Mouse (Mus musculus) thymus, adult 2 months (tissue): Measurements from ENCODE around the gene Rab39.

Experiments
- CTCF ChIP-seq: fragments of 200-500 bp; IDR thresholded peaks from 2 replicates; pipeline ENCODE4 v1.5.1; 2012; ENCODE audit warnings: mild to moderate bottlenecking, control low read depth, low read length, moderate library complexity, borderline replicate concordance; ENCODE audit not compliant: control insufficient read depth, poor library complexity, insufficient read depth; ENCODE audit errors: extremely low read depth
- POLR2A ChIP-seq: fragments of 200-500 bp; IDR thresholded peaks from 2 replicates; pipeline ENCODE4 v1.6.1; 2012; ENCODE audit warnings: mild to moderate bottlenecking, low read length, control low read depth, moderate library complexity; ENCODE audit not compliant: control insufficient read depth, poor library complexity, insufficient read depth; ENCODE audit errors: extremely low read depth

DNA sequence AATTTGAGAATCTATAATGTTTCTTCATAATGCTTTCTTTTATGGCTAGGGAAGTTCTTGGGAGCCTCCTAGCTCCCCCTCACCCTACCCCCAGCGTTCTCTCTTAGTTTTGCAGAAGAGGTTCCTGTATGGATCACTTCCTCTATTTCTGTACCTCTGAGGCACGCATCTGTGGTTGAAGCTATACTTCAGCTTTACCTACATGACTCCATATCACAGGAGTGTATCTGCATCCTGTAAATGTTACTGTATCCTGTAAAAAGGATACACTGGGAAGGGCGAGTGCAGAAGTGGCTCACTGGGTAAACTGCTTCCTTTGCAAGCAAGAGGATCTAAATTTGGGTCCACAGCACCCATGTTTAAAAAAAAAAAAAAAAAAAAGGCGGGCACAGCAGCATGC is 5.5 kb downstream of the Rab39 start:
- TF ChIP-seq CTCF (no peak), POLR2A (no peak)
